Mouse (Mus musculus) testis, adult 2 months (tissue): ENCODE data around the gene Tctn1. TPM values are rescaled to one million over a fixed set of nuclear protein-coding genes. Genes with fewer than 3 reads are reported as not detected.

Source experiments
- H3K27ac ChIP-seq: fragments of 200-500 bp; 2 replicates; pipeline ENCODE4 v1.5.1; 2012; ENCODE audit warnings: low read depth, low read length; ENCODE audit not compliant: control insufficient read depth, insufficient read depth
- H3K27me3 ChIP-seq: fragments of 200-500 bp; 2 replicates; pipeline ENCODE4 v1.6.1; 2012; ENCODE audit warnings: mild to moderate bottlenecking, low read length, moderate library complexity; ENCODE audit not compliant: control insufficient read depth, insufficient read depth
- H3K36me3 ChIP-seq: fragments of 200-500 bp; 2 replicates; pipeline ENCODE4 v1.6.1; 2012; ENCODE audit warnings: mild to moderate bottlenecking, low read length; ENCODE audit not compliant: control insufficient read depth, insufficient read depth
- H3K4me1 ChIP-seq: fragments of 200-500 bp; 2 replicates; pipeline ENCODE4 v1.6.1; 2012; ENCODE audit warnings: low read length; ENCODE audit not compliant: control insufficient read depth, insufficient read depth
- H3K4me3 ChIP-seq: fragments of 200-500 bp; 2 replicates; pipeline ENCODE4 v1.5.1; 2012; ENCODE audit warnings: low read depth, mild to moderate bottlenecking, low read length, moderate library complexity, mixed read lengths; ENCODE audit not compliant: control insufficient read depth
- CTCF ChIP-seq: fragments of 200-500 bp; IDR thresholded peaks from 2 replicates; pipeline ENCODE4 v1.5.1; 2012; ENCODE audit warnings: low read depth, mild to moderate bottlenecking, inconsistent platforms, low read length, moderate library complexity; ENCODE audit not compliant: control insufficient read depth, insufficient read depth, insufficient replicate concordance
- POLR2A ChIP-seq: fragments of 200-500 bp; IDR thresholded peaks from 2 replicates; pipeline ENCODE4 v1.6.1; 2012; ENCODE audit warnings: low read depth, mild to moderate bottlenecking, inconsistent platforms, low read length, moderate library complexity; ENCODE audit not compliant: control insufficient read depth
- polyA plus RNA-seq: library from polyadenylated mRNA; depleted of rRNA; stranded (reverse); fragments of >200 nt; gene quantifications from 2 replicates; pipeline ENCODE4 v1.2.3, GENCODE M21; 2012

Tctn1 gene
- polyA plus RNA-seq, 1 experiment: 59.8 TPM

DNA sequence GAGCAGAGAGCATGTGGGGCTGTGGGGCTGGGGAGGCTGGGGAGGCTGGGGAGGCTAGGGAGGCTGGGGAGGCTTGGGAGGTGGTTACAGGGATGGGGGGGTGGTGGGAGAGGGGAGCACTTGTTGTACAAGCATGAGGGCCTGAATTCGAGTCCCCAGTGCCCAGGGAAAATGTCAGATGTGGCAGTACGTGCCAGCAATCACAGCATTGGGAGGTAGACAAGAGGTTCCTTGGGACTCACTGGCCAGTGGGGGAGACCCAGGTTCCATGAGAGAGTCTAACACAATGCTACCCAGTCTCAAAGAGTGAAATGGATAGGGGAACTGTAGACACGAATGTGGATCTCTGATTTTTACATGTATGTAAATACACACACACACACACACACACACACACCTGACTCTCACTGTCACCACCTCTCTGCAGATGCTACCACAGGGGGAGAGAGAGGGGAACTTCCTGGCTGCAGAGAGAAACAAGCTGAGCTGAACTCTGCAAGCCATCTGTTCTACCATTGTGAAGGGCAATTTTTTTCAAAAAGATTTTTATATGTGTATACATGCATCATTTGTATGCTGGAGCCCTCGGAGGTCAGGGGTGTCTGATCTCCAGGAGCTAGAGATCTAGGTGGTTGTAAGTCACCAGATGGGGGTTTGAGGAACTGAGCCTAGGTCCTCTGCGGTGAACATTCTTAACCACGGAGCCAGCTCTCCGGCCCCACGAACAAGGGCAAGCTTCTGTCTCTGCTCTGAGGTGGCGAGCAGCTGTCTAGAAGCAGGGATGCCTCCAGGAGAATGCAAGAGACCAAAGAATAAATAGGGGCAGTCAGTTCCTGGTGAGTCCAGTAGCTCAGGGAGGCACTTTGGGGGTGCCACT, 29.7 kb downstream of the Tctn1 start:
- Histone ChIP-seq H3K4me3 (no peak overlapping the region), H3K27ac (no peak overlapping the region), H3K4me1 (peaks cover 6% of the 10 kb centered on the region), H3K27me3 (no peaks in the 10 kb centered on the region), H3K36me3 (no peaks in the 10 kb centered on the region)
- TF ChIP-seq CTCF (no peak), POLR2A (no peak)

- no peak for TF ChIP-seq CTCF
- no peak for TF ChIP-seq POLR2A
- Histone ChIP-seq H3K36me3 (no peaks in the 10 kb centered on the region), H3K4me1 (peaks cover 7% of the 10 kb centered on the region), H3K4me3 (no peak overlapping the region), H3K27ac (no peak overlapping the region), H3K27me3 (no peaks in the 10 kb centered on the region)
Observed at GRCm38 (mm10) chr5:122233695-122234094, 30.6 kb downstream of the Tctn1 start.

DNA sequence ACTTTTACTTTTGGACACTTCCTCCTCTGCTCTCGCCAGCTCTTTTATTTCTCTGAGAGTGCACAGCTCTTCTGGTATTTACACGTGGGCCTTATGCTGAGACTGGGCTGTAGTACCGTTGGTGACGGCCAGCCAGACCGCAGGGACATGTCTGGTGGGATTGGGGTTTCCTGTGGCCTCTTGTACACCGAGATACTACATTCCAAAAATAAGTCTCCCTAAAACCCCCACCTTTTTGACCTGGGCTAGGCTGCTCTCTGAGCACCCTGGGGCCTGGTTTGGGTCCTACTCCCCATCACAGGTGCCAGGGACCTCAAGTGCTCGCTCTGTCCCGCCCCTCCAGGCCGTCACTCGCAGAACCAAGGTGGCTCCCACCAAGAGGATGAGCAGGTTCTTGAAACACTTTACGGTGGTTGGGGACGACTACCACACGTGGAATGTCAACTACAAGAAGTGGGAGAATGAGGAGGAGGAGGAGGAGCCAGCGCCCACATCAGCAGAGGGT, 31.1 kb downstream of the Tctn1 start:
- Histone ChIP-seq H3K27ac (no peak overlapping the region), H3K27me3 (no peaks in the 10 kb centered on the region), H3K4me1 (peaks cover 7% of the 10 kb centered on the region), H3K36me3 (no peaks in the 10 kb centered on the region), H3K4me3 (no peak overlapping the region)
- TF ChIP-seq POLR2A (no peak), CTCF (no peak)

DNA sequence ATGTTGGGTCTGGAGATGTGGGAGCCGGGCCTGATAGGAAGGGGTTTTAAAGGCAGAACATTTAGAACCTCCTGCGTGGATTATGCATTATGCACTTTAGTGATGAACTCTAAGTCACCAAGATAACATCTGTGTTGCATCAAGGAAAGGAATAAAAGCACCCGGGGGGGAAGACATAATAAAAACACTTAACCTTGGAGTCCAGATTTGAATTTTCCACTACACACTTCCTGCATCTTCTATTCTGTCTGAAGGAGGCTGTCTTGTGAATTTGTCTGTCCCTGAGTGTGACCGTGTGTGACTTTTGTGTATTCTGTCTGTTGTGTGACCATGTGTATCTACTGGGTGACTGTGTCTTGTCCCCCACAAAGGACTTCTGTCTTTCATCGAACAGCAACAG, 32.3 kb downstream of the Tctn1 start:
- Histone ChIP-seq H3K4me1 (peaks cover 10% of the 10 kb centered on the region), H3K4me3 (no peak overlapping the region), H3K27ac (no peak overlapping the region), H3K36me3 (no peaks in the 10 kb centered on the region), H3K27me3 (no peaks in the 10 kb centered on the region)
- TF ChIP-seq POLR2A (no peak), CTCF (no peak)

DNA sequence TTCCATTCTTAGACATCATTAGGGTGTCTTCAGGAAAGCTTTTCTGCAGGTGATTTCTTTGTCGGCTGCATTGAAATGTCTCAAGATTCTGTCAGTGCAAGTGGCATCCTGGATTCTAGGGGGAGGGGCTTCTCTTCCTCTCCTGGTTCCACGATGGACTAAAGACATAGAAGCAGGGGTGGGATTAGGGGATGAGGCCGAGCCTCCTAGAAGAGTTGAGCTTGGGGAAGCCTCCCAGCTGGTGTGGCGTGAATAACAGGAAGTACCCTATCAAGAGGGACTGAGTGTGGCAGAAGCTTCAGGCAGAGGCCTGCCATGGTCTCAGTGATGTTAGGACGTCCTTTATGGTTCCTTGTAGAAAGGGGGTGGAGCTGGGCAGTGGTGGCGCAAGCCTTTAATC, 32.8 kb downstream of the Tctn1 start:
- no peaks in the 10 kb centered on the region for H3K27me3 ChIP-seq

DNA sequence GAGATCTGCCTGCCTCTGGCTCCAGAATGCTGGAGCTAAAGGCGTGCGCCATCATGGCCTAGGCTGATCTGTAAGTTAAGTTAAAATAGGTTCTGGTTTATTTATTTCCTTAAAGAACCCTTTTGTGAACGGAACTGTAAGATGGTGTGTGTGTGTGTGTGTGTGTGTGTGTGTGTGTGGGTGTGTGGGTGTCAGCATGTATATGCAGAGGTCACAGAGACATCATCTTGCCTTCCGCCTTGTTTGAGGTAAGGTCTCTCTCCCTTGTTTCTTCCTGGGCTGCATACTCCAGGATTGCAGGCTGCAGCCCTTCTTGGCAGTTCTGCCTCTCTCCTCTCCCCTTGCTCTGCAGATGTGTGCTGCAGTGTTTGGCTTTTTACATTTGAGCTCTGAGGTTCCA, 33.4 kb downstream of the Tctn1 start:
- H3K36me3 ChIP-seq: no peaks in the 10 kb centered on the region
- H3K4me1 ChIP-seq: peaks cover 16% of the 10 kb centered on the region
- no peak for TF ChIP-seq CTCF
- no peak for TF ChIP-seq POLR2A
- H3K27me3 ChIP-seq: no peaks in the 10 kb centered on the region
- no peak overlapping the region for H3K27ac ChIP-seq
- H3K4me3 ChIP-seq: no peak overlapping the region

More for the DNA sequence above, 32.8 kb downstream of the Tctn1 start:
- Histone ChIP-seq H3K36me3 (no peaks in the 10 kb centered on the region), H3K4me3 (no peak overlapping the region), H3K27ac (no peak overlapping the region), H3K4me1 (peaks cover 10% of the 10 kb centered on the region)
- no peak for TF ChIP-seq POLR2A
- TF ChIP-seq CTCF: no peak

GRCm38 (mm10) chr5:122228772-122229171, 35.5 kb downstream of the Tctn1 start:
- TF ChIP-seq CTCF: no peak
- TF ChIP-seq POLR2A: no peak
- Histone ChIP-seq H3K4me1 (peaks cover 23% of the 10 kb centered on the region), H3K36me3 (no peaks in the 10 kb centered on the region), H3K4me3 (no peak overlapping the region), H3K27me3 (no peaks in the 10 kb centered on the region), H3K27ac (peak overlapping the region; percentile 39; the same call in 1 of the 2 replicates)

- Histone ChIP-seq H3K4me1 (peaks cover 19% of the 10 kb centered on the region), H3K4me3 (no peak overlapping the region), H3K27ac (0 out of 2 replicates have a peak overlapping the region, but pooled peaks have one; percentile 39), H3K36me3 (no peaks in the 10 kb centered on the region), H3K27me3 (no peaks in the 10 kb centered on the region)
- no peak for TF ChIP-seq CTCF
- TF ChIP-seq POLR2A: no peak
Observed at GRCm38 (mm10) chr5:122228271-122228765, 35.9 kb downstream of the Tctn1 start.
